Mouse (Mus musculus) ES-E14 (cell line): ENCODE data around the gene Plce1. TPM values are rescaled to one million over a fixed set of nuclear protein-coding genes. Genes with fewer than 3 reads are reported as not detected.

ENCODE experiments used
- DNase-seq: peaks from one replicate; pipeline ENCODE4 v3.0.0-alpha.2; 2013; ENCODE audit warnings: low read depth, low spot score
- H3K27ac ChIP-seq: 2 replicates; pipeline ENCODE4 v1.5.1; 2012; ENCODE audit warnings: low read depth, mild to moderate bottlenecking, low read length, moderate library complexity, mixed read lengths; ENCODE audit not compliant: poor library complexity, insufficient read depth, severe bottlenecking
- H3K36me3 ChIP-seq: 2 replicates; pipeline ENCODE4 v1.6.1; 2012; ENCODE audit warnings: mild to moderate bottlenecking, low read length, moderate library complexity, mixed read lengths; ENCODE audit not compliant: control insufficient read depth, poor library complexity, insufficient read depth, severe bottlenecking
- H3K4me1 ChIP-seq, 2 experiments: fragments of 150-350 bp in 1 of 2; sonication (generic) in 1 of 2; 2 replicates each; pipeline ENCODE4 v1.6.1; 2012; ENCODE audit warnings: low read length in 2 of 2, mild to moderate bottlenecking in 1 of 2, mixed read lengths in 1 of 2; ENCODE audit not compliant: control insufficient read depth in 2 of 2, insufficient read depth in 2 of 2, poor library complexity in 1 of 2
- H3K4me3 ChIP-seq, 2 experiments: fragments of 150-350 bp in 1 of 2; sonication (generic) in 1 of 2; 2 replicates each; pipeline ENCODE4 v1.5.1; 2012; ENCODE audit warnings: low read length in 2 of 2, low read depth in 1 of 2, mild to moderate bottlenecking in 1 of 2, mixed read lengths in 1 of 2; ENCODE audit not compliant: insufficient read depth in 1 of 2, poor library complexity in 1 of 2, severe bottlenecking in 1 of 2
- H3K9ac ChIP-seq: 2 replicates; pipeline ENCODE4 v1.6.1; 2012; ENCODE audit warnings: low read depth, mild to moderate bottlenecking, low read length, mixed read lengths; ENCODE audit not compliant: poor library complexity, insufficient read depth, severe bottlenecking
- H3K9me3 ChIP-seq: fragments of 150-350 bp; sonication (generic); 2 replicates; pipeline ENCODE4 v1.6.1; 2012; ENCODE audit warnings: low read depth, mild to moderate bottlenecking, low read length; ENCODE audit not compliant: control insufficient read depth, insufficient read depth
- CHD2 ChIP-seq: IDR thresholded peaks from 2 replicates; pipeline ENCODE4 v1.6.1; 2014; ENCODE audit warnings: mild to moderate bottlenecking, low read depth, low read length, inconsistent platforms
- HCFC1 ChIP-seq: IDR thresholded peaks from 2 replicates; pipeline ENCODE4 v1.6.1; 2012; ENCODE audit warnings: low read length, inconsistent platforms, borderline replicate concordance; ENCODE audit not compliant: insufficient read depth
- MAFK ChIP-seq: IDR thresholded peaks from 2 replicates; pipeline ENCODE4 v1.6.1; 2014; ENCODE audit warnings: mild to moderate bottlenecking, low read depth, low read length, inconsistent platforms; ENCODE audit not compliant: insufficient read depth
- ZC3H11A ChIP-seq: IDR thresholded peaks from 2 replicates; pipeline ENCODE4 v1.6.1; 2012; ENCODE audit warnings: low read depth, mild to moderate bottlenecking, inconsistent platforms, low read length, borderline replicate concordance
- ZNF384 ChIP-seq: IDR thresholded peaks from 2 replicates; pipeline ENCODE4 v1.6.1; 2012; ENCODE audit warnings: low read depth, low read length, inconsistent platforms
- in situ Hi-C, 2 experiments: fragments of 600-800 bp; cut with MboI; formaldehyde crosslinking; loops; one replicate each; pipeline ENCODE4 v1.15.1; 2025; ENCODE audit warnings: low sequenced_read_pairs in 2 of 2, inconsistent platforms in 1 of 2; ENCODE audit not compliant: unreplicated experiment in 2 of 2
- total RNA-seq: library from RNA; depleted of rRNA; stranded (reverse); fragments of 300-350 nt; gene quantifications from 2 replicates; pipeline ENCODE4 v1.2.3, GENCODE M21; 2012

The Plce1 gene
- total RNA-seq, 1 experiment = 2.2 TPM

DNA sequence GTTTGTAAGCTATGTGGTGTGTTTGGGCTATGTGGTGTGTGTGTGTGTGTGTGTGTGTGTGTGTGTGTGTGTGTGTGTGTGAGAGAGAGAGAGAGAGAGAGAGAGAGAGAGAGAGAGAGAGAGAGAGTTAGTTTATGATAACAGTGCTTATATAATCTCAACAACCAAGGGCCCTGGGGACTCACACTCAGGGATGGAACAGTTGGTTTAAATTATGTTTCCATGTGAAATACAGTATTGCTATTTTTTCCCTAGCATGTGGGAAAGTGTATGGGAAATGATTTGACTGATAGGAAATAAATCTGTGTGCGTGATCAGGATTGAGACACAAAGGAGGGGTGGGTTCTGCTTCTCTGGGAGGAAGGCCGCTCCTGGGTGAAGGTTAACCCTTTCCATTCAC lies 212.4 kb downstream of the Plce1 start:
- TF ChIP-seq CHD2 = no peak
- no peak overlapping the region for H3K9ac ChIP-seq
- no peaks in the 10 kb centered on the region for H3K9me3 ChIP-seq
- H3K27ac ChIP-seq = no peak overlapping the region
- in situ Hi-C loops = no loop called here
- H3K4me1 ChIP-seq = peaks cover 6 to 10% of the 10 kb centered on the region in 2 experiments; a peak in 3 of 4 replicates
- no peak for DNase-seq
- H3K36me3 ChIP-seq = no peaks in the 10 kb centered on the region
- H3K4me3 ChIP-seq = no peak overlapping the region

- no peak for TF ChIP-seq HCFC1
- no peak for TF ChIP-seq ZNF384
- no peak for TF ChIP-seq ZC3H11A
- no peak for TF ChIP-seq CHD2
- no peak for TF ChIP-seq MAFK
- no peak overlapping the region for H3K9ac ChIP-seq
- H3K4me3 ChIP-seq = no peak overlapping the region
- H3K4me1 ChIP-seq = peaks cover 2 to 8% of the 10 kb centered on the region in 2 experiments; a peak in 3 of 4 replicates
- in situ Hi-C loops = no loop called here
- H3K27ac ChIP-seq = no peak overlapping the region
- H3K9me3 ChIP-seq = no peaks in the 10 kb centered on the region
- H3K36me3 ChIP-seq = no peaks in the 10 kb centered on the region
- no peak for DNase-seq
These were observed 212.9 kb downstream of the Plce1 start for GRCm38 (mm10) chr19:38693769-38694168.

GRCm38 (mm10) chr19:38701776-38702175 lies 220.9 kb downstream of the Plce1 start:
- no peak overlapping the region for H3K4me3 ChIP-seq
- in situ Hi-C loops = no loop called here
- no peaks in the 10 kb centered on the region for H3K9me3 ChIP-seq
- TF ChIP-seq CHD2 = no peak
- no peak for TF ChIP-seq ZC3H11A
- TF ChIP-seq ZNF384 = no peak
- no peak for TF ChIP-seq HCFC1
- TF ChIP-seq MAFK = no peak
- no peak overlapping the region for H3K27ac ChIP-seq
- DNase-seq = no peak
- H3K9ac ChIP-seq = no peak overlapping the region
- H3K4me1 ChIP-seq = no peaks in the 10 kb centered on the region
- H3K36me3 ChIP-seq = no peaks in the 10 kb centered on the region

- Histone ChIP-seq H3K36me3 (no peaks in the 10 kb centered on the region), H3K9ac (no peak overlapping the region), H3K9me3 (no peaks in the 10 kb centered on the region), H3K4me3 (no peak overlapping the region), H3K27ac (no peak overlapping the region), H3K4me1 (no peaks in the 10 kb centered on the region)
- DNase-seq = no peak
- TF ChIP-seq MAFK = no peak
- TF ChIP-seq HCFC1 = no peak
- no peak for TF ChIP-seq ZC3H11A
- no peak for TF ChIP-seq ZNF384
- TF ChIP-seq CHD2 = no peak
- in situ Hi-C loops = no loop called here
These were observed 223.8 kb downstream of the Plce1 start for GRCm38 (mm10) chr19:38704742-38705141.

DNA sequence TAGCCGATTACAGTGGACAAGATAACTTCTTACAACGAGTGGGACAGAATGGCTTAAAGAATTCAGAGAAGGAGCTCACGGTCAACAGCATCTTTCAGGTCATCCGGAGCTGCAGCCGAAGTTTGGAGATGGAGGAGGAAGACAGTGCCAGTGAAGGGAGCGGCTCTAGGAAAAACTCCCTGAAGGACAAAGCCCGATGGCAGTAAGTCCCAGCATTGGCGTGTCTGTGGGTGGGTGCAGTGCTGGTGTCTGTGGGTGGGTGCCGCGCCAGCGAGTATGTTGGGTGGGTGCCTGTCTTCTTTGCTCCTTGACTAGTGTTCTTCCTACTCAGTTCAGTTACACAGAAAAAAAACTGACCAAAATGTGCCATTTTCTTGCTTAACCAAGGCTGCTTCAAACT lies 224.3 kb downstream of the Plce1 start:
- no peak for DNase-seq
- in situ Hi-C loops = no loop called here

More for the DNA sequence above, 224.3 kb downstream of the Plce1 start:
- Histone ChIP-seq H3K4me1 (no peaks in the 10 kb centered on the region), H3K9ac (no peak overlapping the region), H3K9me3 (no peaks in the 10 kb centered on the region), H3K27ac (no peak overlapping the region), H3K4me3 (no peak overlapping the region), H3K36me3 (no peaks in the 10 kb centered on the region)
- TF ChIP-seq MAFK (no peak), ZNF384 (no peak), CHD2 (no peak), HCFC1 (no peak), ZC3H11A (no peak)
